Mouse (Mus musculus): ENCODE results near the gene Hspa5.
"Not testable (repeated sequence)": the region's sequence is repeated elsewhere in the genome, so short reads cannot be mapped to it uniquely, and the experiment has no call there.

Hspa5 gene

DNA sequence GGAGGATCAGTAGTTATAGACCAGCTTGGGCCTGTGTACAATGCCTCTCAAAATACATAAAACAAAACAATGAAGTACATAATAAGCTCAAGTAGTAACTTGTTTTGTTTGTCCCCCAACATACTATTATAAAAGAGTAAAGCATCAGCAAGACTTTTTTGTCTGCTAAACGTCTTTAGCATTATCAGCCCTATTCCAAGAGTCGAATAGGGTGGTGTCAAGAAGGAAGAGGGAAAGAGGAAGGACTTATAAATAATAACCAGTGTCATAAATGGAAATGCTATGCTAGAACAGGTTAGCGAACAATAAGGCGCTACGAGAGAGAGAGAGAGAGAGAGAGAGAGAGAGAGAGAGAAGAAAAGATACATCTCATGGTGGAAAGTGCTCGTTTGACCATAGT, 819 bp upstream of the Hspa5 start:
- DNase-seq (ENCODE audit: low spot score in 2 of 2): no peak

DNA sequence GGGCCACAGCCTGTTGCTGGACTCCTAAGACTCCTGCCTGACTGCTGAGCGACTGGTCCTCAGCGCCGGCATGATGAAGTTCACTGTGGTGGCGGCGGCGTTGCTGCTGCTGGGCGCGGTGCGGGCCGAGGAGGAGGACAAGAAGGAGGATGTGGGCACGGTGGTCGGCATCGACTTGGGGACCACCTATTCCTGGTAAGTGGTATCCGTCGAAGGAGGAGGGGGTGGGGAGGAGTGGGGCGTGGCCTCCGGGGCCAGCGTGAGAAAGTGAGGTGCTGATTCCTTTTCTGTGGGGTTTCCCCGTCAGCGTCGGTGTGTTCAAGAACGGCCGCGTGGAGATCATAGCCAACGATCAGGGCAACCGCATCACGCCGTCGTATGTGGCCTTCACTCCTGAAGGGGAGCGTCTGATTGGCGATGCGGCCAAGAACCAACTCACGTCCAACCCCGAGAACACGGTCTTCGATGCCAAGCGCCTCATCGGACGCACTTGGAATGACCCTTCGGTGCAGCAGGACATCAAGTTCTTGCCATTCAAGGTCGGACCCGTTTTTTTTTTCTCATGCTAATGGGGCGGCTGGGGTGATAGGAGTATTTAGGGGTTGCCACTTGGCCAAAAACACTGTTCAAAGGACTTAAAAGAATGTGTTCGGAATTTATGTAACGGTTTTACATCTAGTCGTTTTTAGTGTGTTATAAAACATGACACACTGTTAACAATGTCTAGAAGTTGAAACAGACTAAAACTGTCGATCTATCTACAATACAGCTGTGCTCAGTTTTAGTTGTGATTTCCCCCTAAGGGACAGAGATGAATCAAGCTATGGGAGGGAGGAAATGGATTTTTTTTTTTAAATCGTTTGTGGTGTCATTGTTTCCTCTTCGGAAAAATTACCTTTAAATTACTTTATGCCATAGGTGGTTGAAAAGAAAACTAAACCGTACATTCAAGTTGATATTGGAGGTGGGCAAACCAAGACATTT, 774 bp downstream of the Hspa5 start:
- no peak for DNase-seq (ENCODE audit: low spot score in 2 of 2)

DNA sequence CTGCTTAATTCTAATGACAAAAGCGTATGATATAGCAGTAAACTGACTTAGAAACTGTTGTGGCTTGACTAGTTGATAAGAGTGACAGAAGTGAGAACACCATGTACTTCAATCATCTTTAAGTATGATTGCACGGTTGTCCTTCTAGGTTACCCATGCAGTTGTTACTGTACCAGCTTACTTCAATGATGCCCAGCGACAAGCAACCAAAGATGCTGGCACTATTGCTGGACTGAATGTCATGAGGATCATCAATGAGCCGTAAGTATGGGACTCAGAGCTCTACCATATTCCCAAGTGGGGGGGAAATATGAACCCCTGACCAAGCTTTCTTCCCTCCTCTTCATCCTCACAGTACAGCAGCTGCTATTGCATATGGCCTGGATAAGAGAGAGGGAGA, 1.9 kb downstream of the Hspa5 start:
- no peak for DNase-seq (ENCODE audit: low spot score in 2 of 2)

DNA sequence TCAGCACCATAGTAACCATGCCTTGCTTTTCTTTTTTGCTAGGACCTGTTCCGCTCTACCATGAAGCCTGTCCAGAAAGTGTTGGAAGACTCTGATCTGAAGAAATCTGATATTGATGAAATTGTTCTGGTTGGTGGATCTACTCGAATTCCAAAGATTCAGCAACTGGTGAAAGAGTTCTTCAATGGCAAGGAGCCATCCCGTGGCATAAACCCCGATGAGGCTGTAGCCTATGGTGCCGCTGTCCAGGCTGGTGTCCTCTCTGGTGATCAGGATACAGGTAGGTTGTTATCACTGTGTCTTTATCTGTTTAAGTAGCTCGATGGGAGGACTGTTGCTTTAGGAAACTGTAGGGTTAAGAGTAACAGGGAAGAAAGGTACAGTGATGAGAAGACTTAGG, 2.7 kb downstream of the Hspa5 start:
- DNase-seq (ENCODE audit: low spot score in 2 of 2): no peak

DNA sequence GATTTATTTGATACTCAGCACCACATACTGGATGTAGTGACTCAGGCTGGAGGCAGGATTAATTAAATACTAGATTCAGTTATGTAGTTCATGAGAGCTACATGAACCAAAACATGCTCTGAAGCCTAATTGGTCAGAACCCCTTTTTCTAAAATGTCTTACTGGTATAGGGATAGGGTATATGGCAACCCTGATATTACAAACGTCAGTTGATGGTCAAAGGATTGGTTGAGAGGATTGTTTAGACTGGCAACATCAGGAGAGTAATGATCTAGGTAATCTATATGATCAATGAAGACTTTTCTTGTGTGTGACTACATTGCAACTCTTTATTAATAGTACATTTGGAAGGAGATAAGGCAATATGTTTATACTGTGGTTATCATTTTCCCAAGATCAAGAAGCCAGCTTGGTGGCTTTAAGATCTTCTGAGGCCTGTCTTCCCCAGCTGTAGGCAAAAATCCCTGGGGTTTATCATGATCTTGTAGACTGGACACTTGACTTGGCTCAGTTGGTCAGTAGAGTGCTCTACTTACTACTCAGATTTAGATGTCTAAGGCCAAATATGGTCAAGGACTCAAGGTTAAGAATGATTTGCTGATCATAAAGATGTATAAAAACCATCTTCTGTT, 5.6 kb downstream of the Hspa5 start:
- DNase-seq (ENCODE audit: low spot score in 2 of 2): no peak

DNA sequence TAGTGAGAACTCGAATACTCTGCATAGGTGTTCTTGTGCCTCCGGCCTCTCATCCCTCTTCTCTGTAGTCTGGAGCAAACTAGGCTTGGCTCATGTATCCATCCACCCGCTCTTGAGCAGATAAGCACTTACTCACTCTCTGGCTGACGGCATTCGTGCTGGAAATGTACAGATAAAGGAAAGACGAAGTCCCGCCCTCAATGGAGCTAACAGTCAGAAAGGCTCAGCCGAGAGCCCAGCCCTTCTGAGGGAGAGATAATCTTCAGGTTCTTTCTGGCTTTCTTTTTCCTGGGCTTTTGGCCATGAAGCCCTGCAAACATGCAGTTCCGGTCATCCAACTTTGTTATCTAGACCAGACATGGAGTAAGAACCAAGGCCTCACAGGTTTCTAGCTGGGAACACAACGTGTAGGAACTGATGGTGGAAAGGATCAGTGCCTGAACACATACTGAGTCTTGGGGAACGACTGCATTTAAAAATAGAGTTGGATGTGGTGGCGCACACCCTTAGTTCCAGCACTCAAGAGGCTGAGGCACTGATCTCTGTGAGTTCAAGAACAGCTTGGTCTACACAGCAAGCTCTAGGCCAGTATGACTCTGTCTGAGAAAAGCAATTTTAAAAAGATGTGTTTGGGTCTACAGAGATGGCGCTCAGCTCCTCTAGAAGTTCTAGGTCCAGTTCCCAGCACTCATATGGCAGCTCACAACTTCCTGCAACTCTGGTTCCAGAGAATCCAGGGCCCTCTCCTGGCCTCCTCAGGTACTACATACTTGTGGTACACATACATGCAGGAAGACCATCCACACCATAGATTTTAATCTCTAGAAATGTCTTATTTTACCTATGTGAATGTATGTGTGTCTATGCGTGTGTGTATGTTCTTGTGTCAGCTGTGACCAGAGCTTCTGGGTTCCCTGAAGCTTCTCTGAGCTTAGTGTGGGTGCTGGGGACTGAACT, 11.6 kb downstream of the Hspa5 start:
- no peak for DNase-seq (ENCODE audit: low spot score in 2 of 2)

DNA sequence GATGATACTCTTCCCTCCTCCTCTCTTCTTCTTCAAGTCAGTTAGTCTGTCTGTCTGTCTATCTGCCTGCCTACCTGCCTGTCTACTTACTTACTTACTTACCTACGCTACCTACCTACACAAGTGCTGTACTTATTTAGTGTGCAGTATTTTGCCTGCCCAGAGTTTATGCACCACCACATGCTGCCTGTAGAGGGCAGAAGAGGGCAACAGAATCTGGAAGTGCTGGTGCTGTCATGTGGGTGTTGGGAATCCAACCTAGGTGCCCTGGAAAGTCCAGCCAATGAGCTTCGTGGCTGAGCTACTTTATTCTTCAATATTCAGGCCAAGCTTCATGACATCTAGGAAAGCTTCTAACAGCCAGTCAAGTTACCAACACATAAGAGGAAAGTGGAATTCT, 12.3 kb downstream of the Hspa5 start:
- DNase-seq (ENCODE audit: low spot score in 2 of 2): peak in 1 of 2 experiments; percentile 33

DNA sequence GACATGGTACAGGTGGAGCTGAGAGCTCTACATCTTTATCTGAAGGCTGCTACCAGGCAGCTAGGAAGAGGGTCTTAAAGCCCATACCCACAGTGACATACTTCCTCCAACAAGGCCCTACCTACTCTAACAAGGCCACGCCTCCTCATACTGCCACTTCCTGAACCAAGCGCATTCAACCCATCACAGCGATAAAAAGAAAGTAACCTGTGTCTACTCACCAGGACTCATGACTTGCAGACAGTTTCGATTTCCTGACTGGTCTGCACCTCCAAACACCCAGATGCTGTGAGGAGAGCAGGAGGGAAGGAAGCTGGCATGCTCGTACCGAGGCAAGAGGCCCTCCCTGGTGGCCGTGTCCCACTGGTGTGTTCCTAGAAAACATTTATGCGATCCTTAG, 18.5 kb downstream of the Hspa5 start:
- DNase-seq (ENCODE audit: low spot score in 2 of 2): no peak

DNA sequence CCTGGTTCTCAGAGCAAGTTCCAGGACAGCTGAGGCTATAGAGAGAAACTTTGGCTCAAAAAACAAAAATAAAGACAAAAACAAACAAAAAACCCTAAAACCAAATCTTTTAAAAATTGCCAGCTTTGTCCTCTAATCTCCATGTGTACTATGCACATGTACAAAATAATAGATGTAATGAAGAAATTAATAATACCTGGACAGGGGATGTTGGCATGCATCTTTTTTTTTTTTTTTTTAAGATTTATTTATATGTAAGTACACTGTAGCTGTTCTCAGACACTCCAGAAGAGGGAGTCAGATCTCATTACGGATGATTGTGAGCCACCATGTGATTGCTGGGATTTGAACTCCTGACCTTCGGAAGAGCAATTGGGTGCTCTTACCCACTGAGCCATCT, 20.8 kb downstream of the Hspa5 start:
- DNase-seq (ENCODE audit: low spot score in 2 of 2): not testable (repeated sequence)

DNA sequence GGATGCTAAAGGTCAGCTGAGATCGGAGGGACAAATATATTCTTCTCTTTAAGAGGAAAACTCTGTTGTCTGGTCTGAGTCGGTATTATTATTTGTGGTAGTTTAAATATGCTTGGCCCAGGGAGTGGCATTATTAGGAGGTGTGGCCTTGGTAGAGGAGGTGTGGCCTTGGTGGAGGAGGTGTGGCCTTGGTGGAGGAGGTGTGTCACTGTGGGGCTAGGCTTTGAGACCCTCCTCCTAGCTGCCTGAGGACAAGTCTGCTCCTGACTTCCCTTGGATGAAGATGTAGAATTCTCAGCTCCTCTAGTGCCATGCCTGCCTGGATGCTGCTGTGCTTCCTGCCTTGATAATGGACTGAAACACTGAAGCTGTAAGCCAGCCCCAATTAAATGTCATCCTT, 22.7 kb downstream of the Hspa5 start:
- no peak for DNase-seq (ENCODE audit: low spot score in 2 of 2)

DNA sequence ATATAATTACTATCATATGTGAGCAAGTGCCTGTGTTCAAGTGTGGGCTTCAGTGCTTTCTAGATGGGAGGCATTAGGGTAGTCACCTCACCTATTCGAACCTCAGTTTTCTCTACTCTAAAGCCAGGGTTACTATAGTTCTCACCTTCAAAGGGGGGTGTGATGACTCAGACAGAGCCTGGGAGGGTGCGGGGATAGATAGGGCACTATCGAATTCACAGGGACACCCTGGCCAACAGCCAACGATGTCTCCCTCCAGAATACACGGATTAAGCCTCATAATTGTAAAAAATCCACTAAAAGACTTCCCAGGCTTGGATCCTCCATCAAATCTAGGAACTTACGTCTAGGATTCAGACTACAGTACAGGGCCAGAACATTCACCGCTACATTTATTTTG, 23.7 kb downstream of the Hspa5 start:
- DNase-seq (ENCODE audit: low spot score in 2 of 2): no peak

DNA sequence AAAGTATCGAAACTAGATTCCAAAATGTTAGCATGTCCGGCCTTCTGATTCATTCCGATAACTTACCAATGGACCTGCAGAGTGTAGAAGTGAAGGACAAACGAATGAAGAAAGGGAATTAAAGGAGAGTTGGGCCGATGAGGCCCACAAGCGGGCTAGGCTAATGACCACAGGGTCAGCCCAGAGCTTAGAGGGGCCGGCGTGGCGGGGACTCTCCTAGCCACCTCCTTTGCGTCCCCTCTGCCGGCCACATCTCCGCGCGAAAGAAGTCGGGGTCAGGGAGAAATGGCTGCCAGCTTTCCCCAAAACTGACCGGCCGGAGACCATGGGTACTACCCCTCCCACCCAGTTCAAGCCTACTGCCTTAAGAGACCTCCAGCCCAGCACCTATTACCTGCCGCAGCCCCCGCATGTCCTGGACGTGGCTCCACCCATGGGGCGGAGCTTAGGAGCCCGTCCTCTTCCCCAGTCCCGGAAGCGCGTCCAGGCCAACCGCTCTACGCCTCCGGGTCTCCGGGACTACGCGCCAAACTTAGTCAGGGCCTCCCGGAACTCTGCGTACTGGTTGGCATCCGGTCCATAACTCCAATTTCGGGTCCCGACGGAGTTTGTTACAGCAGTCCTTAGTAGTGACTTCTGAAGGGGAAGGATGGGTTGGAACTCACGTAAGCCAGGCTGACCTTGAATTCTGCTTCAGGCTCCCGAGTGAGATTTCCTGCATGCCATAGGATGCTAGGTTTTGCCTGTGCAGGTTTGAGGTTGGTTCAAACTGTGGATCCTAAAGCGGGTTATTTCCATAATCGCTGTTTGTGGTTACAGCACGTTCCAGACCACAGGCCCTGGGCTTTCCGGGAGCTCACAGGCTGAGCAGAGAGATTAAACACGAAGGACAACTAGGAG, 27.8 kb downstream of the Hspa5 start, which contains the start of gene Rabepk:
Gene Rabepk, minus strand, starts transcription at position 556 of the 900 bp plus-strand sequence.
- peak; percentile 64 to 72 for DNase-seq (ENCODE audit: low spot score in 2 of 2)

DNA sequence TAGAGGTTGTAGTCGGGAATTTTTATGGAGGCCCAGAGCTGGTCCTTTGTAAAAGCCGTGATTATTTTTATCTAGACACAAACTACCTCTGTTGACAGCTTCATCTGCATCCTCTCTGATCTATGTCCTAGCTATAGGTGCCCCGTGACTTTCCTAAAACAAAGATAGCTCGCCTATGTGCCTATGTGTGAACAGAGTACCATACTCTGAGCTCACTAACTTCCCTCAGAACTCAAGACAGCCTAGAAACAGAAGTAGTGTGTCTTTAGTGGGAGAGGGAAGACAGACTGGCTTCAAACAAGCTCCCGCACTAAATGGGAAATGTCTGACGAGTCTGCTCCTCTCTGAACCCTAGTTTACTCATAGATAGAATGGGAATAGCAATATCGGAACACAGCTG, 28.6 kb downstream of the Hspa5 start:
- DNase-seq (ENCODE audit: low spot score in 2 of 2): no peak

DNA sequence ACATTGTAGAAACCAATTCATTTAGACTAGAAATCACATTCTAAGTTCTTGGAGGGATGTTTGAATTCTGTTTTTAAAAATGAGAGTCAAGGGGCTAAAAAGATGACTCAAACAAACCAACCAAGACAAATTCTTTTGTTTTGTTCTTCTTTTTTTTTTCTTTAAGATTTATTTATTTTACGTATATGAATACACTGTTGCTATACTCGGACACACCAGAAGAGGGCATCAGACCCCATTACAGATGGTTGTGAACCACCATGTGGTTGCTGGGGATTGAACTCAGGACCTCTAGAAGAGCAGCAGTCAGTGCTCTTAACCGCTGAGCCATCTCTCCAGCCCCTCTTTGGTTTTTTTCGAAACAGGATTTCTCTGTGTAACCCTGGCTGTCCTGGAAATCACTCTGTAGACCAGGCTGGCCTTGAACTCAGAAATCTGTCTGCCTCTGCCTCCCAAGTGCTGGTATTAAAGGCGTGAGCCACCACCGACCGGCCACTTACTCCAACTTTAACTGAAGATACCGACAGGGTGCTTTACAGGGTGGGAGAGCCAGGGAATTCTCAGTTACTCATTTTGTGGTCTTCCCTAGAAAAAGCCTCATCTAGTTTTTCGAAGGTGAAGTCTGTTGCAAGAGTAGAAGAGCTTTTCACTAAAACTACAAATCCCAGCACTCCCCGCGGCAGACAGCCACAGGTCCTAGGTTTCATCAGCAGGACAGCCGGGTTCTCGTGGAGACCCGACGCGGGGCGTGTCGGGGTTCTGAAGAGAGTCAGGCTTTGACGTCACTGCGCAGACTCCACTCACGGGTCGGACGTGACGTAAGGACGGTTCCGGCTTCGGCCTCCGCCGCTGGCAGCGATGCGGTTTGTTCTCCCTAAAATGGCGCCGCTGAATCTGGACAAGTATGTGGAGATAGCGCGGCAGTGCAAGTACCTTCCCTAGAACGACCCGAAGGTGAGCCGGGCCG, 30.0 kb downstream of the Hspa5 start:
- DNase-seq (ENCODE audit: low spot score in 2 of 2): peak; percentile 96 to 99

DNA sequence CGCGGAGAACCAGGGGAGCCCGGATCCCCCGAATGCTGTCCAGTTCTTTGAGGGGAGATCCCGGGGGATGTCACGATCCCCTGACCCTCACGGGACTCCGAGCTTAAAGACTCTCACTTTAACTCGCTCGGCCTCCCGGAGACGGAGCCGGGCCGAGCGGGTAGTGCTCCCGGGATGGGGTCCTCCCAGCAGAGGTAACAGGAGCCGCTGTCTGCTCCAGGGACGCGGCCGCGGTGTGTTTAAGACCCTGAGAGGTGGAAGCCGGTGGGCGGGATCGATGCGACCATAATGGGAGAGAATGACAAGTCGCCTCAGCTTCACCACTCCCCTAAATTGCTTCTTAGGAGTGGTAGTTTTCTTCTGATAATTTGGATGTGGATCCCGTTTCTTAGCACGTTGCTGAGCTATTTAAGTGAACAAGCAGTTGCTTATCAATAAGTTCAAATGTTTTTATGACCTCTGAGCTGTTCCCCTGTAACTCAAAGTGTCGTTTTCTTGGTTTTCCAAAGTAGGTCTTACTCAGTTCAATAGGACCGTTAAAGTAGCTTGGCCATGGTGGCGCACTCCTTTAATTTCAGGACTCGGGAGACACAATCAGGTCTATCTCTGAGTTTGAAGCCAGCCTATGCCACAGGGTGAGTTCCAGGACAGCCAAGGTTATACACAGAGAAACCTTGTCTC, 30.9 kb downstream of the Hspa5 start:
- peak; percentile 26 to 29 for DNase-seq (ENCODE audit: low spot score in 2 of 2)

DNA sequence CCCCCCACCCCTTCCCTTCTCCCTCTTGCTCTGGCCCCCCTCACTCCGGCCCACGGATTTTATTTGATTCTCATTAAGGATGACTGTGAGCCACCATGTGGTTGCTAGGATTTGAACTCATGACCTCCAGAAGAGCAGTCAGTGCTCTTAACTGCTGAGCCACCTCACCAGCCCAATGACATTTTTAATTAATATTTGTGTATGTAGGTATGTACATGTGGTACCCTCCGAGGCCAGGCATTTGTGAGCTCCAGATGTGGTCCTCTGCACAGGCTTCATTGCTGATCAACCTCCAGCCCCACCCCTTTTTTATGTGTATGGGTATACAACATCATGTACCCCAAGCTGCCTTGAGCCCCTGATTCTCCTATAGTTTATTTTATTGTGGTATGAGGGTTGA, 32.0 kb downstream of the Hspa5 start:
- DNase-seq (ENCODE audit: low spot score in 2 of 2): no peak

DNA sequence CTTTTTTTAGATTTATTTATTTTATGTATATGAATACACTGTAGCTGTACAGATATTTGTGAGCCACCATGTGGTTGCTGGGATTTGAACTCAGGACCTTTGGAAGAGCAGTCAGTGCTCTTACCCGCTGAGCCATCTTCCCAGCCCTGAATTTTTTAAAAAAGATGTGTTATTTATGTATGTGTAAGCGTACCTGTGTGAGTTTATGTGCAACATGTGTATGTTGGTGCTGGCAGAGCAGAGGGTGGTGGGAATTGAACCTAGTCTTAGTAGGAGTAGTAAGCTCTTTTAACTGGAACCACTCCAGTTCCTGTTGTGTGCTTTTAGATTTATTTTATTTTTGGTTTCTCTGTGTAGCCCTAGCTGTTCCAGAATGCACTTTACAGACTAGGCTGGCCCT, 32.4 kb downstream of the Hspa5 start:
- DNase-seq (ENCODE audit: low spot score in 2 of 2): no peak

DNA sequence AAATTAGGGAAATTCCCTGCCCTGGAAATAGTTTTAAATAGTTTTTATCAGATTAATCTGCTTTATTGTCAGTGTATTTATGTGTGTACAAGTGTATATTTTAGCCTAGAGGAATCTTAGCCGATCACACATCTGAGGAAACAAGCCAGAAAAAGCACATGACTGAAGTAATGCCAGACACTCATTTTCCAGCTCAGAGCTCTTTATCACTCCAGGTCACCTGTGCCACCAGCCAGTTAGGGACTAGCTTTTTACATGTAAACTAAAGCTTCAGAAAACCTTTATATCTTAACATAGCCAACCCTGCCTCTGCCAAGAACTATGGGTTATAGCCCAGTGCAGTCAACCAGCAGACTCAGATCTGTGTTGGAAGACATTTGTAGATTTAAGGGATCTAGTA, 33.0 kb downstream of the Hspa5 start:
- no peak for DNase-seq (ENCODE audit: low spot score in 2 of 2)

DNA sequence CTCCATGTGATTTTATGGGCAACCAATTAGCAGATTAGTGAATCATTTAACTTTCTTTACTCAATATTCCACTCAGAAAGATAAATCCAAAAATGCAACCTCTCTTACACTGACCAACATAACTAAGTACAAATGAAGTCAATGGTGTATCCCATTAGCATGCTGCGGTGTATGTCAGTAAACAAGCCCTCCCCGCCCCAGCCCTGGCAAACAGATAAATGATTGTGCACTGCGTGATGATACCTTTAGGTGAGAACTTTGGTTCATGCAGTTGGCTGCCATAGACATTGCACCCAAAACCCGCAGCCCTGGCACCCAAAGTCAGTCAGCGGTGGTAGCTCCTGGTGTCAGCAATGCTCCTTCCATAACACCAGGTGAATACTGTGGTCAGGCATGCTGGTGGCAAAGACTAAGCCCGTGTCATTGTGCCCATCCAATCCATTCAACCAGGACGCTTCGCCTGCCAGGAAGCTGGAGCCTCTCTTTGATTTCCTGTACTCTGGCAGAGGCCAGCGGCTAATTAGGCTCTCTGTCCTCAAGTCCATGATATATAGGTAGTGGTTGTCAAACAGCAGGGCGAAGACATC, 33.7 kb downstream of the Hspa5 start:
- DNase-seq (ENCODE audit: low spot score in 2 of 2): no peak

Measured in frontal cortex, postnatal 36 days (tissue).